Mouse (Mus musculus) left cerebral cortex, postnatal 4 days (tissue): ENCODE measurements around the gene Atg4a. TPM values are rescaled to one million over a fixed set of nuclear protein-coding genes. Genes with fewer than 3 reads are reported as not detected.

Experiments used
- DNase-seq: peaks from one replicate; pipeline ENCODE4 v3.0.0-alpha.2; 2022
- intact Hi-C: fragments of 180-260 bp; cut with DNase I; formaldehyde crosslinking; loops from one replicate; pipeline ENCODE4 v1.15.1; 2025
- total RNA-seq, 2 experiments: library from RNA; stranded (reverse); gene quantifications; 2 replicates each; pipeline ENCODE4 v1.2.3; 2021

Atg4a gene
- total RNA-seq, 2 experiments from 2014 or later: 18.4 to 20.5 TPM

GRCm38 (mm10) chrX:141157626-141158025, 200.9 kb downstream of the Atg4a start:
- intact Hi-C loops: no loop called here
- DNase-seq: no peak

GRCm38 (mm10) chrX:141158160-141158559, 201.5 kb downstream of the Atg4a start:
- intact Hi-C loops: no loop called here
- no peak for DNase-seq

- DNase-seq: no peak
- intact Hi-C loops: no loop called here
Observed at GRCm38 (mm10) chrX:141160371-141160770, 203.7 kb downstream of the Atg4a start.

GRCm38 (mm10) chrX:141165067-141165466, 208.4 kb downstream of the Atg4a start:
- DNase-seq: no peak
- intact Hi-C loops: no loop called here

- intact Hi-C loops: no loop called here
- DNase-seq: peak; percentile 20
Observed at GRCm38 (mm10) chrX:141175353-141175752, 218.6 kb downstream of the Atg4a start.

- intact Hi-C loops: no loop called here
- no peak for DNase-seq
Observed at GRCm38 (mm10) chrX:141195036-141195435, 238.3 kb downstream of the Atg4a start.

- DNase-seq: no peak
- intact Hi-C loops: no loop called here
Observed at GRCm38 (mm10) chrX:141198993-141199392, 242.3 kb downstream of the Atg4a start.

- intact Hi-C loops: loop anchor here (2.0 kb wide), 1 partner anchor 884 kb away; no protein-coding TSS in a partner anchor
- DNase-seq: peak; percentile 35
Observed at GRCm38 (mm10) chrX:141212802-141213201, 256.1 kb downstream of the Atg4a start.

Other genes with a start within 250 kb of the Atg4a start
- gene Tex13b, start 143.5 kb upstream of the Atg4a start, total RNA-seq: not detected
- not detected for gene Vsig1, start 49.3 kb upstream of the Atg4a start, total RNA-seq
- gene Psmd10, start 179 bp upstream of the Atg4a start, total RNA-seq: 10 to 100 TPM; 14.5 to 19.7 TPM